In the genomic region with DNA sequence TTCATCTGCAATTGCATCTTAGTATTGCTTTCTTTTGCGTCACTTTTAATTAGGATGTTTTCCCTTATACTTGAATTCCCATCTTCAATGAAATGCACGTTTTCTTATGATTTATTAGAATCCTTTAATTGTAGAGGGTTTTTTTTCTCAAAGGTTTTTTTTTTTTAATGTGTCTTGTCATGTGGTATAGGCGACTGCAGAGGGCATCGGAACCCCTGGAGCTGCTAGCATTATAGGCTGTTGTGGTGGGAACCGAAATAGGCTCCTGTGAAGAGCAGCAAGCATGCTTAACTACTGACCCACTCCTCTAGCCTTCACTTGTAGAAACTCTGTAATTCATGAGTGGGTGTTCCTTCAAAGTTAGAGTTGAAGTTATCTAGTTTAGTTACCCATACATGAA, we compare ENCODE assay signal across 8 mouse cellular contexts. TPM values are rescaled to one million over a fixed set of nuclear protein-coding genes. Genes with fewer than 3 reads are reported as not detected.
A peak's percentile ranks its signal among the peaks of the same experiment; 100 is the strongest.
DNase-seq lines count a peak whose midpoint lies in the region; ATAC-seq and TF ChIP-seq lines count a peak whose summit lies in the region.

No protein-coding gene starts in this region.

- dilution Hi-C loops in CH12.LX (cut with MboI; ENCODE audit: extremely low pct_ligation_motif_present, extremely low pct_unique_long_range_greater_than_20kb, low sequenced_read_pairs) = no loop called here

- peaks cover 41% of the 10 kb centered on the region for H3K79me2 ChIP-seq in CH12.LX (replicated peaks; ENCODE audit: control insufficient read depth, extremely low read depth, insufficient read depth, poor library complexity, severe bottlenecking)

- no peak for TF ChIP-seq EP300 in CH12.LX (IDR thresholded peaks at IDR 0.05; ENCODE audit: low read length)

- intact Hi-C loops in heart, postnatal 36 days (cut with DNase I) = loop anchor here (1.0 kb wide), 1 partner anchor 22 kb away; a partner anchor contains a TSS

- no peak overlapping the region for H3K27ac ChIP-seq in CH12.LX (ENCODE audit: insufficient read depth, low read depth)
- H3K27ac ChIP-seq in forebrain, embryonic 13.5 days = no peak overlapping the region
- no peak overlapping the region for H3K27ac ChIP-seq in liver, embryonic 15.5 days (replicated peaks)

- TF ChIP-seq POLR2A in CH12.LX (IDR thresholded peaks at IDR 0.05; ENCODE audit: low read depth, low read length) = no peak

- peaks cover 6 to 56% of the 10 kb centered on the region in 2 experiments; a peak in 3 of 4 replicates for H3K4me1 ChIP-seq in CH12.LX (ENCODE audit: control insufficient read depth in 1 of 2, insufficient read depth in 2 of 2)
- peaks cover 22% of the 10 kb centered on the region for H3K4me1 ChIP-seq in forebrain, embryonic 13.5 days
- peaks cover 51% of the 10 kb centered on the region for H3K4me1 ChIP-seq in liver, embryonic 15.5 days (replicated peaks)

- H3K9me3 ChIP-seq in CH12.LX (replicated peaks; ENCODE audit: low read length) = no peaks in the 10 kb centered on the region
- no peaks in the 10 kb centered on the region for H3K9me3 ChIP-seq in forebrain, embryonic 13.5 days (replicated peaks)
- no peaks in the 10 kb centered on the region for H3K9me3 ChIP-seq in liver, embryonic 15.5 days (replicated peaks)

- WGBS in forebrain, embryonic 13.5 days = 9% methylated on average over 5 of the region's 5 CpGs
- WGBS in liver, embryonic 15.5 days (ENCODE audit: insufficient replicate concordance) = 14% methylated on average over 5 of the region's 5 CpGs

- in situ Hi-C loops in CH12.LX (cut with MboI; ENCODE audit: low pct_ligation_motif_present, low pct_unique_long_range_greater_than_20kb, low sequenced_read_pairs) = no loop called here

- peak overlapping the region; percentile 83; the same call in 1 of the 2 replicates for H3K4me2 ChIP-seq in CH12.LX (ENCODE audit: insufficient read depth, low read depth, poor library complexity, severe bottlenecking)
- peak overlapping the region; percentile 72 for H3K4me2 ChIP-seq in forebrain, embryonic 13.5 days
- H3K4me2 ChIP-seq in liver, embryonic 15.5 days = peak overlapping the region; percentile 72

- peak in 1 of 2 experiments; percentile 37; a peak in 2 of 4 replicates for TF ChIP-seq CTCF in CH12.LX (conservative IDR thresholded peaks at IDR 0.05 in 1 of 2, IDR thresholded peaks at IDR 0.05 in 1 of 2; ENCODE audit: low read depth in 2 of 2, low read length in 2 of 2)

- H3K27me3 ChIP-seq in CH12.LX (replicated peaks) = no peaks in the 10 kb centered on the region
- H3K27me3 ChIP-seq in forebrain, embryonic 13.5 days = no peaks in the 10 kb centered on the region
- H3K27me3 ChIP-seq in liver, embryonic 15.5 days = peaks cover 10% of the 10 kb centered on the region; the same call in 1 of the 2 replicates

- H3K36me3 ChIP-seq in CH12.LX (replicated peaks in 1 of 2; ENCODE audit: control insufficient read depth in 1 of 2, insufficient read depth in 1 of 2, low read length in 1 of 2) = peaks cover 8 to 27% of the 10 kb centered on the region in 2 experiments
- H3K36me3 ChIP-seq in forebrain, embryonic 13.5 days (ENCODE audit: poor library complexity, severe bottlenecking) = peaks cover 17% of the 10 kb centered on the region; the same call in 1 of the 2 replicates
- peaks cover 12% of the 10 kb centered on the region for H3K36me3 ChIP-seq in liver, embryonic 15.5 days (replicated peaks)

- peak; percentile 22 for TF ChIP-seq RAD21 in CH12.LX (IDR thresholded peaks at IDR 0.05; ENCODE audit: low read depth, low read length)

- peak overlapping the region; percentile 74 for H3K9ac ChIP-seq in CH12.LX (ENCODE audit: insufficient read depth, low read depth)
- peak overlapping the region; percentile 96 for H3K9ac ChIP-seq in forebrain, embryonic 13.5 days
- peak overlapping the region; percentile 97 for H3K9ac ChIP-seq in liver, embryonic 15.5 days

- peak; percentile 17 for DNase-seq in heart, adult 11 months
- no peak for DNase-seq in heart, postnatal 36 days
- no peak for DNase-seq in CH12.LX (ENCODE audit: extremely low read depth)
- no peak for DNase-seq in frontal cortex, postnatal 10 days (ENCODE audit: low spot score in 2 of 2)
- DNase-seq in spleen, postnatal 14 days (ENCODE audit: low spot score in 2 of 2) = no peak
- DNase-seq in cerebellum, adult 18-20 months = no peak

- H3K4me3 ChIP-seq in CH12.LX (replicated peaks in 1 of 3; ENCODE audit: low read depth in 2 of 3, low read length in 2 of 3, poor library complexity in 1 of 3) = peak overlapping the region; percentile 85 to 99 (median 94)
- peak overlapping the region; percentile 86 for H3K4me3 ChIP-seq in forebrain, embryonic 13.5 days
- H3K4me3 ChIP-seq in liver, embryonic 15.5 days (replicated peaks) = peak overlapping the region; percentile 96

- no peak for ATAC-seq in forebrain, embryonic 13.5 days
- no peak for ATAC-seq in liver, embryonic 15.5 days (ENCODE audit: insufficient read depth)

TF ChIP-seq in CH12.LX, 34 proteins besides CTCF, POLR2A, EP300 and RAD21:
- TF ChIP-seq ZNF384 (IDR thresholded peaks at IDR 0.05; ENCODE audit: low read depth, low read length) = peak; percentile 84
- TF ChIP-seq MAX (IDR thresholded peaks at IDR 0.05; ENCODE audit: low read length) = 0 out of 2 replicates have a peak, but pooled peaks have one; percentile 30
- no peak for TF ChIP-seq KAT2A (IDR thresholded peaks at IDR 0.05; ENCODE audit: insufficient replicate concordance, low read length)
- peak; percentile 19; the same call in 1 of the 2 replicates for TF ChIP-seq SMC3 (IDR thresholded peaks at IDR 0.05; ENCODE audit: low read depth, low read length)
- TF ChIP-seq MXI1 (IDR thresholded peaks at IDR 0.05; ENCODE audit: low read depth, low read length) = no peak
- no peak for TF ChIP-seq JUND (conservative IDR thresholded peaks at IDR 0.05; ENCODE audit: low read depth, low read length)
- TF ChIP-seq POLR2AphosphoS2 (IDR thresholded peaks at IDR 0.05; ENCODE audit: low read depth, low read length) = no peak
- no peak for TF ChIP-seq NRF1 (IDR thresholded peaks at IDR 0.05; ENCODE audit: low read depth, low read length)
- TF ChIP-seq HCFC1 (IDR thresholded peaks at IDR 0.05; ENCODE audit: low read depth, low read length) = no peak
- TF ChIP-seq TCF12 (IDR thresholded peaks at IDR 0.05; ENCODE audit: low read depth, low read length) = no peak
- TF ChIP-seq ETS1 (conservative IDR thresholded peaks at IDR 0.05; ENCODE audit: low read depth, low read length) = no peak
TF ChIP-seq in CH12.LX: peak in this region for 3.

RNA-seq across cellular contexts. Expression of a gene that starts 1.1 kb away (rescaled TPM):
- 100 to 1,000 TPM in 1 of 2 experiments, 10 to 100 TPM in 1; 88.7 to 105 TPM for total RNA-seq in heart, postnatal 36 days (2021)
- total RNA-seq in CH12.LX (2012; rRNA removed) (54.3 and 67.5 TPM in 2 replicates), CH12.LX (2014; rRNA removed) (104 and 117 TPM in 2 replicates)
- polyA plus RNA-seq in CH12.LX (2012; ENCODE audit: insufficient read length, low read depth) = 88.1 and 89.7 TPM in 2 replicates
- 104 TPM in 2 replicates for polyA plus RNA-seq in forebrain, embryonic 13.5 days (2015; fragmentation: Nextera tagmentation; extraction: Ambion mirVana)
- 42.7 and 43.5 TPM in 2 replicates for polyA plus RNA-seq in liver, embryonic 15.5 days (2015; fragmentation: Nextera tagmentation; extraction: Ambion mirVana)

RNA-seq across cellular contexts. Expression of a gene that starts 22.0 kb away (rescaled TPM):
- total RNA-seq in heart, postnatal 36 days (2021) = 10 to 100 TPM; 56.6 to 58.5 TPM
- 51.1 and 65.5 TPM in 2 replicates for total RNA-seq in CH12.LX (2012; rRNA removed)
- total RNA-seq in CH12.LX (2014; rRNA removed) = 156 and 179 TPM in 2 replicates
- 94.2 and 109 TPM in 2 replicates for polyA plus RNA-seq in CH12.LX (2012; ENCODE audit: insufficient read length, low read depth)
- polyA plus RNA-seq in forebrain, embryonic 13.5 days (2015; fragmentation: Nextera tagmentation; extraction: Ambion mirVana) = 237 and 247 TPM in 2 replicates
- 112 and 115 TPM in 2 replicates for polyA plus RNA-seq in liver, embryonic 15.5 days (2015; fragmentation: Nextera tagmentation; extraction: Ambion mirVana)

RNA-seq across cellular contexts. Expression of a gene that starts 47.5 kb away (rescaled TPM):
- total RNA-seq in heart, postnatal 36 days (2021) = not detected
- total RNA-seq in CH12.LX (2012; rRNA removed) (0.04 TPM in 1 of 2 replicates, not detected in the other), CH12.LX (2014; rRNA removed) (0.04 TPM in 1 of 2 replicates, not detected in the other)
- polyA plus RNA-seq in CH12.LX (2012; ENCODE audit: insufficient read length, low read depth) = not detected in 2 replicates
- not detected in 2 replicates for polyA plus RNA-seq in forebrain, embryonic 13.5 days (2015; fragmentation: Nextera tagmentation; extraction: Ambion mirVana)
- polyA plus RNA-seq in liver, embryonic 15.5 days (2015; fragmentation: Nextera tagmentation; extraction: Ambion mirVana) = not detected in 2 replicates
